ENCODE assay signal across 11 mouse cellular contexts in genomic region chr7:97679239-97679638, GRCm38 (mm10). TPM values are rescaled to one million over a fixed set of nuclear protein-coding genes. Genes with fewer than 3 reads are reported as not detected.
DNase-seq lines count a peak whose midpoint lies in the region; ATAC-seq and TF ChIP-seq lines count a peak whose summit lies in the region.
"Had no signal": no experiment of that assay in that cellular context is flagged by ENCODE, and none has a peak within 500 bp of the region (broad histone marks: within the 10 kb centered on the region; RNA-seq: fewer than 3 reads in every experiment).

No protein-coding gene starts in this region.

- H3K4me3 ChIP-seq in gastrocnemius, adult 2 months: no peak overlapping the region
- no peak overlapping the region for H3K4me3 ChIP-seq in lung, postnatal 0 days (ENCODE audit: low read depth, low read length)

- WGBS in lung, postnatal 0 days: 8% methylated on average over 1 of the region's 1 CpGs

- ATAC-seq in lung, postnatal 0 days: no peak

- H3K9me3 ChIP-seq in lung, postnatal 0 days (ENCODE audit: low read length): no peaks in the 10 kb centered on the region

- intact Hi-C loops in gastrocnemius, adult 2 months (cut with DNase I): loop anchor here (2.0 to 5.0 kb wide), 2 partner anchors 102 to 252 kb away; partner anchors contain the start of genes Aamdc and Rsf1

- no peak overlapping the region for H3K4me2 ChIP-seq in lung, postnatal 0 days (replicated peaks; ENCODE audit: low read depth, low read length)

- H3K27ac ChIP-seq in gastrocnemius, adult 2 months: no peak overlapping the region
- no peak overlapping the region for H3K27ac ChIP-seq in lung, postnatal 0 days (ENCODE audit: low read length)

- TF ChIP-seq CTCF in gastrocnemius, adult 2 months (IDR thresholded peaks at IDR 0.05): peak; percentile 73
- TF ChIP-seq CTCF in lung, postnatal 0 days (IDR thresholded peaks at IDR 0.05): peak; percentile 58

- no peaks in the 10 kb centered on the region for H3K27me3 ChIP-seq in lung, postnatal 0 days (replicated peaks; ENCODE audit: insufficient read depth, low read length)

- TF ChIP-seq EP300 in lung, postnatal 0 days (IDR thresholded peaks at IDR 0.05): no peak

- no peak for DNase-seq in gastrocnemius, adult 2 months
- DNase-seq in gastrocnemius, postnatal 25 days: no peak
- peak; percentile 50 for DNase-seq in lung, postnatal 0 days (ENCODE audit: low spot score)
- DNase-seq in lung, postnatal 10 days: no peak
- DNase-seq in c-Kit-positive CD71-positive TER-119-negative erythroid progenitor cells, embryonic 14.5 days (ENCODE audit: low read depth): peak; percentile 44
- DNase-seq in retina, postnatal 1 day: peak; percentile 50
- no peak for DNase-seq in frontal cortex, postnatal 14 days (ENCODE audit: low spot score in 2 of 2)
- DNase-seq in right cerebral cortex, adult 2 months (ENCODE audit: low spot score in 2 of 2): no peak
- DNase-seq: gastrocnemius, postnatal 36 days; kidney, postnatal 10 days; thymus, postnatal 36 days had no signal

- no peak overlapping the region for H3K9ac ChIP-seq in lung, postnatal 0 days (replicated peaks; ENCODE audit: low read depth)

- H3K36me3 ChIP-seq in lung, postnatal 0 days (ENCODE audit: insufficient read depth, low read length): peaks cover 18% of the 10 kb centered on the region

- H3K4me1 ChIP-seq in lung, postnatal 0 days (ENCODE audit: insufficient read depth, low read depth, low read length): no peaks in the 10 kb centered on the region

RNA-seq across cellular contexts. Expression of gene Clns1a, which starts 17.2 kb away (rescaled TPM):
- 10 to 100 TPM; 29.5 to 35.1 TPM for total RNA-seq in gastrocnemius, adult 2 months (2021)
- 10 to 100 TPM; 27.3 to 28.9 TPM for total RNA-seq in gastrocnemius, postnatal 25 days (2021)
- polyA plus RNA-seq in lung, postnatal 0 days (2015; fragmentation: Nextera tagmentation; extraction: Ambion mirVana): 72.0 and 73.3 TPM in 2 replicates

RNA-seq across cellular contexts. Expression of gene Aqp11, which starts 58.9 kb away (rescaled TPM):
- under 1 TPM; 0.81 to 0.89 TPM for total RNA-seq in gastrocnemius, adult 2 months (2021)
- 1 to 10 TPM in 1 of 2 experiments, under 1 TPM in 1; 0.82 to 1.2 TPM for total RNA-seq in gastrocnemius, postnatal 25 days (2021)
- 4.2 TPM in 2 replicates for polyA plus RNA-seq in lung, postnatal 0 days (2015; fragmentation: Nextera tagmentation; extraction: Ambion mirVana)

Comparison
In these comparisons a context has a peak if more than half of its experiments do, and no peak if none do; other contexts are left out.
1. DNase-seq: peak in lung, postnatal 0 days (single experiment), c-Kit-positive CD71-positive TER-119-negative erythroid progenitor cells, embryonic 14.5 days (single experiment) and retina, postnatal 1 day (single experiment); none in gastrocnemius, adult 2 months (single experiment), gastrocnemius, postnatal 25 days (single experiment), lung, postnatal 10 days (single experiment), frontal cortex, postnatal 14 days (0 of 2) and right cerebral cortex, adult 2 months (0 of 2).